Mouse (Mus musculus) heart, postnatal 0 days (tissue): ENCODE data around the gene Papolb.

Source experiments
- CTCF ChIP-seq: IDR thresholded peaks from 2 replicates; pipeline ENCODE4 v1.5.1; 2016; ENCODE audit warnings: antibody characterized with exemption, control low read depth, low read depth
- EP300 ChIP-seq: IDR thresholded peaks from 2 replicates; pipeline ENCODE4 v1.6.1; 2016; ENCODE audit warnings: antibody characterized with exemption, low read depth

DNA sequence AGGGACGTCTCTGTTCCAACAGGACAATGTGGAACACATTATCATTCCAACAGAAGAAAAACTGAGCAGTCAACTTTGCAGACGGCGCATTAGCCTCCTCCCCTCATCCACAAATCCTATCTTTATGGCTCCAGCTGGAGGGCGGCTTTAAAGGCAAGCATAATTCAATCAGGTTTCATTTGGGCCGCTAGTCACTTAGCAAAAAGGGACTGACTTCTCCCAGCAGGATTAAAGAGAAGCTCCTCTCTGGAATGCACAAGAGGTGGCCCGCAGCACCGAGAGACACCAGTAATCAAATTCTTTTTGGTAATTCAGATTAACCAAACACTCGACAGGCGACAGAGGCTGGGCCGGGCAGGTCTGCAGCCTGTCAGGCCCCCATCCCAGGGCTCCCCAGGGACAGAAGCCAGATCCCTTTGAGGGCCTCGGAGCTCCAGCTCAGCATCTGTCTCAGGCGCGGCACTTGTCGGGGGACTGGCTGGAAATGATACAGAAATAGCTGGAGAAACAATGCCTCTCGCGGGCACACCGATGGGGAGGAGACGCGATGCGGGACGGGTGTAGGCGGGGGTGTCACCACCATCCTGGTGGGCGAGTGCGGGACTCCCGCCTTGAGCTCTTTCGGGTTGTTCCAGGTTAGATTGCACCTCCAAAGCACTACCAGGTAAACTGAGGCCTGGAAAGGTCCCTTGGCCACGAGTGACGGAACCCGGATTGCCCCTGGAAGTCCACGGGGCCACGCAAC, 20.3 kb upstream of the Papolb start:
- TF ChIP-seq CTCF (no peak), EP300 (no peak)
